Comparison of ENCODE assay signal across 24 mouse cellular contexts in the genomic region with DNA sequence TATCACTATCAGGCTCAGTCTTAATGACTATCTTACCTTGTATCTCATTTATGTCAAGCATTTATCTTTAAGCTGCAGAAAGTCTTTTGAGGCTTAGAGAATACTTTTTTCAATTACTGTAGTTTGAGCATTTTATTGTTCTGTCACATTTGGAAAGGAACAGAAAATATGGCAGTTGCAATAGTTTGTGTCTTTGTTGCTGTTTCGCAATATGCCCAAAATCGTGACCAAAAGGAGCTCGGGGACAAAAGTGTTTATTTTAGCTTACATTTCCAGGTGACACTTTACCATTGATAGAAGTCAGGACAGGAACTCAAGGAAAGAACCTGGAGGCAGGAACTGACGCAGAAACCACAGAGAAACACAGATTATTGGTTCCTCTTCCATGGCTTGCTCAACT.
A peak's percentile ranks its signal among the peaks of the same experiment; 100 is the strongest.
DNase-seq lines count a peak whose midpoint lies in the region; ATAC-seq and TF ChIP-seq lines count a peak whose summit lies in the region.
"Had no signal": no experiment of that assay in that cellular context is flagged by ENCODE, and none has a peak within 500 bp of the region (broad histone marks: within the 10 kb centered on the region; RNA-seq: fewer than 3 reads in every experiment).

No protein-coding gene starts in this region.

- H3K79me2 ChIP-seq in C2C12 (ENCODE audit: control insufficient read depth, insufficient read depth): no peaks in the 10 kb centered on the region

- no peak overlapping the region for H3K4me3 ChIP-seq in limb, embryonic 15.5 days
- no peak overlapping the region for H3K4me3 ChIP-seq in limb, embryonic 10.5 days
- no peak overlapping the region for H3K4me3 ChIP-seq in C2C12 (ENCODE audit: insufficient read depth, poor library complexity, severe bottlenecking)
- H3K4me3 ChIP-seq in embryonic fibroblast, embryonic 13.5 days (ENCODE audit: insufficient read depth, low read length): no peak overlapping the region
- H3K4me3 ChIP-seq: embryonic facial prominence, embryonic 13.5 days; embryonic facial prominence, embryonic 15.5 days; forebrain, embryonic 13.5 days; forebrain, embryonic 15.5 days had no signal

- no peak for ATAC-seq in limb, embryonic 15.5 days (ENCODE audit: insufficient number of reproducible peaks, low FRiP score, low TSS enrichment, low read depth)
- ATAC-seq in megakaryocyte progenitor cell, adult 5-6 weeks (replicated peaks; ENCODE audit: poor library complexity): peak; percentile 38
- no peak for ATAC-seq in cerebellum, adult (ENCODE audit: insufficient number of reproducible peaks, low FRiP score, low TSS enrichment)
- ATAC-seq: forebrain, embryonic 13.5 days; forebrain, embryonic 15.5 days; forebrain, postnatal 0 days had no signal

- H3K79me3 ChIP-seq in C2C12 (ENCODE audit: low read depth): no peaks in the 10 kb centered on the region

- no peaks in the 10 kb centered on the region for H3K36me3 ChIP-seq in limb, embryonic 15.5 days
- H3K36me3 ChIP-seq in limb, embryonic 10.5 days: no peaks in the 10 kb centered on the region
- no peaks in the 10 kb centered on the region for H3K36me3 ChIP-seq in C2C12 (ENCODE audit: control insufficient read depth, insufficient read depth)
- H3K36me3 ChIP-seq: embryonic facial prominence, embryonic 13.5 days; embryonic facial prominence, embryonic 15.5 days; forebrain, embryonic 15.5 days had no signal

- H3K27ac ChIP-seq in limb, embryonic 15.5 days: 0 out of 2 replicates have a peak overlapping the region, but pooled peaks have one; percentile 5
- H3K27ac ChIP-seq in limb, embryonic 10.5 days: no peak overlapping the region
- peak overlapping the region; percentile 100 for H3K27ac ChIP-seq in embryonic fibroblast, embryonic 13.5 days (ENCODE audit: insufficient read depth, low read length)
- H3K27ac ChIP-seq: embryonic facial prominence, embryonic 13.5 days; embryonic facial prominence, embryonic 15.5 days; forebrain, embryonic 13.5 days; forebrain, embryonic 15.5 days had no signal

- no peak for DNase-seq in limb, embryonic 10.5 days (ENCODE audit: low spot score)
- DNase-seq in heart, postnatal 36 days: no peak
- DNase-seq in right cerebral cortex, postnatal 4 days: no peak
- DNase-seq: adrenal gland, adult 8-10 months; adrenal gland, postnatal 14 days; adrenal gland, postnatal 36 days; B cell, adult 2 months; cerebellum, adult 11 months; cerebellum, adult 18-20 months; cerebellum, adult 8-10 months; cerebellum, adult 9-11 months; cerebellum, postnatal 14 days; cerebellum, postnatal 36 days; embryo, embryonic 11 days; forebrain, postnatal 0 days had no signal

- H3K27me3 ChIP-seq in limb, embryonic 15.5 days: no peaks in the 10 kb centered on the region
- no peaks in the 10 kb centered on the region for H3K27me3 ChIP-seq in limb, embryonic 10.5 days (ENCODE audit: low read depth, poor library complexity, severe bottlenecking)
- no peaks in the 10 kb centered on the region for H3K27me3 ChIP-seq in C2C12 (ENCODE audit: control insufficient read depth, insufficient read depth, insufficient read length)
- H3K27me3 ChIP-seq: embryonic facial prominence, embryonic 13.5 days; embryonic facial prominence, embryonic 15.5 days; forebrain, embryonic 13.5 days; forebrain, embryonic 15.5 days had no signal

- no peak for TF ChIP-seq POLR2A in embryonic fibroblast, embryonic 13.5 days (IDR thresholded peaks at IDR 0.05; ENCODE audit: low read depth, low read length)

- H3ac ChIP-seq in C2C12 (ENCODE audit: control insufficient read depth, insufficient read length, low read depth): no peak overlapping the region

- no peak overlapping the region for H3K9ac ChIP-seq in limb, embryonic 15.5 days
- H3K9ac ChIP-seq: embryonic facial prominence, embryonic 13.5 days; embryonic facial prominence, embryonic 15.5 days; forebrain, embryonic 13.5 days; forebrain, embryonic 15.5 days; forebrain, postnatal 0 days had no signal

- no peaks in the 10 kb centered on the region for H3K9me3 ChIP-seq in limb, embryonic 15.5 days
- no peaks in the 10 kb centered on the region for H3K9me3 ChIP-seq in limb, embryonic 10.5 days (replicated peaks)
- H3K9me3 ChIP-seq: embryonic facial prominence, embryonic 13.5 days; embryonic facial prominence, embryonic 15.5 days; forebrain, embryonic 13.5 days; forebrain, embryonic 15.5 days had no signal

- no peak overlapping the region for H3K4me2 ChIP-seq in limb, embryonic 15.5 days
- H3K4me2 ChIP-seq: embryonic facial prominence, embryonic 13.5 days; embryonic facial prominence, embryonic 15.5 days; forebrain, embryonic 13.5 days; forebrain, embryonic 15.5 days had no signal

- H3K4me1 ChIP-seq in limb, embryonic 15.5 days: peaks cover 5% of the 10 kb centered on the region
- no peaks in the 10 kb centered on the region for H3K4me1 ChIP-seq in limb, embryonic 10.5 days
- peaks cover 8% of the 10 kb centered on the region for H3K4me1 ChIP-seq in embryonic fibroblast, embryonic 13.5 days (ENCODE audit: control insufficient read depth, insufficient read depth, low read length)
- H3K4me1 ChIP-seq: embryonic facial prominence, embryonic 15.5 days; forebrain, embryonic 13.5 days; forebrain, embryonic 15.5 days had no signal

- intact Hi-C loops in heart, postnatal 36 days (cut with DNase I): no loop called here

- 78% methylated on average over 4 of the region's 4 CpGs for WGBS in limb, embryonic 15.5 days
- 89% methylated on average over 4 of the region's 4 CpGs for WGBS in limb, embryonic 10.5 days

- TF ChIP-seq CTCF in C2C12 (IDR thresholded peaks at IDR 0.05; ENCODE audit: control insufficient read depth, insufficient read depth, insufficient read length): no peak
- no peak for TF ChIP-seq CTCF in embryonic fibroblast, embryonic 13.5 days (IDR thresholded peaks at IDR 0.05; ENCODE audit: borderline replicate concordance, insufficient read depth, low read length)

TF ChIP-seq in C2C12, 6 proteins besides CTCF, POLR2A, EP300 and RAD21:
- TF ChIP-seq CEBPB (IDR thresholded peaks at IDR 0.05; ENCODE audit: low read depth) (peak; percentile 84), MAX (IDR thresholded peaks at IDR 0.05) (no peak)
